Comparison of ENCODE assay signal across 17 mouse cellular contexts in the genomic region with DNA sequence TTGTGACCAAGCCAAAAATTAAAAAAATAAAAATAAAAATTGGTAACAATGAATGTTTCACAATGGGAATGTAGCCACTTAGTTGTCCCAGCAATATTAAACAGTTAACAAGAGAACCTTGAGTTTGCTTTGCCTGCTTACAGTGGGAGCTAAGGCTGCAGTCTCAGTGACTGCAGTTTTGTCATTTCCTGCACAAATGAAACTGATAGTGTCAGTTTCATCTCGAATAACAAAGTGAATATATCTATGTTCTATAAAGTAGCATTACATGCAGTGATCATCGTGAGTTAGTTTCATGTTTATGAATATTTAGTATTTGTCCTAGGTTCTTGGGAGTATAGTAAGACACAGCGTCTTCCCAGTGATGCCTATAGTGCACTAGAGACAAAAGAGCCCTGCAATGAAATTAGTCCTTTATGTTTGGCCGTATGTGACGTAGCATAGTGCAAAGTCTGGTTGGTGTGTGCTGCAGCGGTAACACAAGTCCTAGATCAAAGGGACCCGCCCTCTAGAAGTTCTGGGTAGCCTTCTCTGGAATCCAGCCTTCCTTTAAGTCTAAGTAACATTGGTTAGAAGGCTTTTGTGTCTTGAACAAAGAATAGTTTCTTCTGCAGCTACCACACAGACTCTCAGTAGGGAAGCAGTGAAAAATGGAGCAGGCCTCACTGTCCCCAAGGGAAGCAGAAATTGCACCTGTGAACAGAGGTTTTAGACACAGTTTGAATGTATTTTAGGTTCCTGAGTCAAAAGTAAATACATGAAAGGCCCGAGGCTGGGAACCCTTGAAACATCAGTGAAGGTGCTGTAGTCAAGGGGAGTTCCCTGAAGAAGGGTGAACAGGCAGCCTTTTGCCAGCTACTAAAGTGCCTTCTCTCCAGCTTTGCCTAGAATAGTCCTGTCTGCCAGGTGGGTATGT. TPM values are rescaled to one million over a fixed set of nuclear protein-coding genes. Genes with fewer than 3 reads are reported as not detected.
A peak's percentile ranks its signal among the peaks of the same experiment; 100 is the strongest.
DNase-seq lines count a peak whose midpoint lies in the region; ATAC-seq and TF ChIP-seq lines count a peak whose summit lies in the region.
"Had no signal": no experiment of that assay in that cellular context is flagged by ENCODE, and none has a peak within 500 bp of the region (broad histone marks: within the 10 kb centered on the region; RNA-seq: fewer than 3 reads in every experiment).

No protein-coding gene starts in this region.

- H3K27me3 ChIP-seq in intestine, postnatal 0 days (replicated peaks; ENCODE audit: control insufficient read depth, insufficient read depth, low read length) = no peaks in the 10 kb centered on the region
- no peaks in the 10 kb centered on the region for H3K27me3 ChIP-seq in intestine, embryonic 15.5 days (replicated peaks)
- H3K27me3 ChIP-seq: embryonic facial prominence, embryonic 13.5 days; heart, embryonic 13.5 days; hindbrain, embryonic 13.5 days had no signal

- WGBS in intestine, postnatal 0 days = 66% methylated on average over 8 of the region's 8 CpGs
- 77% methylated on average over 8 of the region's 8 CpGs for WGBS in intestine, embryonic 15.5 days

- peak; percentile 88 for DNase-seq in A20 (ENCODE audit: low read depth, low spot score)
- DNase-seq in ES-E14 (ENCODE audit: low read depth, low spot score) = no peak
- no peak for DNase-seq in gastrocnemius, adult 2 months
- no peak for DNase-seq in adipocyte (ENCODE audit: low spot score)
- DNase-seq in left cerebral cortex, postnatal 36 days (ENCODE audit: low spot score in 2 of 2) = no peak
- DNase-seq: cerebellum, adult 8-10 months; gastrocnemius, postnatal 25 days; layer of hippocampus, postnatal 36 days; liver had no signal

- H3K9me3 ChIP-seq in intestine, postnatal 0 days (ENCODE audit: control insufficient read depth) = no peaks in the 10 kb centered on the region
- H3K9me3 ChIP-seq in intestine, embryonic 15.5 days = no peaks in the 10 kb centered on the region
- H3K9me3 ChIP-seq in ES-E14 (ENCODE audit: control insufficient read depth, insufficient read depth, low read depth, low read length) = no peaks in the 10 kb centered on the region
- H3K9me3 ChIP-seq: embryonic facial prominence, embryonic 13.5 days; heart, embryonic 13.5 days; hindbrain, embryonic 13.5 days had no signal

- H3K36me3 ChIP-seq in intestine, postnatal 0 days (ENCODE audit: control insufficient read depth, insufficient read depth) = no peaks in the 10 kb centered on the region
- no peaks in the 10 kb centered on the region for H3K36me3 ChIP-seq in intestine, embryonic 15.5 days
- no peaks in the 10 kb centered on the region for H3K36me3 ChIP-seq in ES-E14 (ENCODE audit: control insufficient read depth, insufficient read depth, low read length, poor library complexity, severe bottlenecking)
- H3K36me3 ChIP-seq: embryonic facial prominence, embryonic 13.5 days; hindbrain, embryonic 13.5 days had no signal

- no peaks in the 10 kb centered on the region for H3K4me1 ChIP-seq in intestine, postnatal 0 days (replicated peaks; ENCODE audit: control insufficient read depth, insufficient read depth, low read length)
- no peaks in the 10 kb centered on the region for H3K4me1 ChIP-seq in intestine, embryonic 15.5 days (replicated peaks)
- peaks cover 0 to 9% of the 10 kb centered on the region in 2 experiments; a peak in 3 of 4 replicates for H3K4me1 ChIP-seq in ES-E14 (ENCODE audit: control insufficient read depth in 2 of 2, insufficient read depth in 2 of 2, low read length in 2 of 2, poor library complexity in 1 of 2)

- in situ Hi-C loops in ES-E14 (cut with MboI; ENCODE audit: low sequenced_read_pairs in 2 of 2, unreplicated experiment in 2 of 2) = no loop called here

- H3K9ac ChIP-seq in intestine, postnatal 0 days (ENCODE audit: low read depth, low read length) = no peak overlapping the region
- no peak overlapping the region for H3K9ac ChIP-seq in intestine, embryonic 15.5 days
- no peak overlapping the region for H3K9ac ChIP-seq in ES-E14 (ENCODE audit: insufficient read depth, low read depth, low read length, poor library complexity, severe bottlenecking)
- H3K9ac ChIP-seq: embryonic facial prominence, embryonic 13.5 days; heart, embryonic 13.5 days; hindbrain, embryonic 13.5 days had no signal

- peak; percentile 56; the same call in 1 of the 2 replicates for ATAC-seq in intestine, postnatal 0 days
- ATAC-seq in intestine, embryonic 15.5 days = no peak
- ATAC-seq in megakaryocyte, adult 5-6 weeks (ENCODE audit: poor library complexity, severe bottlenecking) = peak; percentile 27; the same call in 1 of the 2 replicates
- ATAC-seq: forebrain, embryonic 14.5 days had no signal

- no peak overlapping the region for H3K4me2 ChIP-seq in intestine, postnatal 0 days (replicated peaks; ENCODE audit: low read depth)
- H3K4me2 ChIP-seq in intestine, embryonic 15.5 days (replicated peaks) = no peak overlapping the region
- H3K4me2 ChIP-seq: embryonic facial prominence, embryonic 13.5 days; heart, embryonic 13.5 days; hindbrain, embryonic 13.5 days; midbrain, embryonic 11.5 days had no signal

- no peak for TF ChIP-seq CTCF in intestine, postnatal 0 days (IDR thresholded peaks at IDR 0.05; ENCODE audit: low read depth)
- no peak for TF ChIP-seq CTCF in gastrocnemius, adult 2 months (IDR thresholded peaks at IDR 0.05)

- no peak overlapping the region for H3K4me3 ChIP-seq in intestine, postnatal 0 days (ENCODE audit: low read depth, low read length)
- H3K4me3 ChIP-seq in intestine, embryonic 15.5 days (replicated peaks) = no peak overlapping the region
- no peak overlapping the region for H3K4me3 ChIP-seq in ES-E14 (ENCODE audit: insufficient read depth in 1 of 2, low read depth in 1 of 2, low read length in 2 of 2, poor library complexity in 1 of 2, severe bottlenecking in 1 of 2)
- H3K4me3 ChIP-seq in gastrocnemius, adult 2 months = no peak overlapping the region
- H3K4me3 ChIP-seq: embryonic facial prominence, embryonic 13.5 days; heart, embryonic 13.5 days; hindbrain, embryonic 13.5 days had no signal

- intact Hi-C loops in gastrocnemius, adult 2 months (cut with DNase I) = no loop called here
- intact Hi-C loops in left cerebral cortex, postnatal 36 days (cut with DNase I) = no loop called here

- no peak overlapping the region for H3K27ac ChIP-seq in intestine, postnatal 0 days (ENCODE audit: low read depth, low read length)
- H3K27ac ChIP-seq in intestine, embryonic 15.5 days = no peak overlapping the region
- peak overlapping the region; percentile 37; the same call in 1 of the 2 replicates for H3K27ac ChIP-seq in ES-E14 (ENCODE audit: insufficient read depth, low read depth, low read length, poor library complexity, severe bottlenecking)
- H3K27ac ChIP-seq in gastrocnemius, adult 2 months = no peak overlapping the region
- H3K27ac ChIP-seq: embryonic facial prominence, embryonic 13.5 days; heart, embryonic 13.5 days; hindbrain, embryonic 13.5 days had no signal

TF ChIP-seq in ES-E14, 5 proteins besides CTCF, POLR2A, EP300 and RAD21:
- TF ChIP-seq CHD2 (IDR thresholded peaks at IDR 0.05; ENCODE audit: low read depth, low read length) (no peak), MAFK (IDR thresholded peaks at IDR 0.05; ENCODE audit: insufficient read depth, low read depth, low read length) (no peak), ZC3H11A (IDR thresholded peaks at IDR 0.05; ENCODE audit: borderline replicate concordance, low read depth, low read length) (no peak), HCFC1 (IDR thresholded peaks at IDR 0.05; ENCODE audit: borderline replicate concordance, insufficient read depth, low read length) (no peak), ZNF384 (IDR thresholded peaks at IDR 0.05; ENCODE audit: low read depth, low read length) (no peak)

RNA-seq across cellular contexts. Expression of gene Sertad2, which starts 10.0 kb away (rescaled TPM):
- polyA plus RNA-seq in intestine, postnatal 0 days (2015; fragmentation: Nextera tagmentation; extraction: Ambion mirVana) = 38.2 and 40.3 TPM in 2 replicates
- polyA plus RNA-seq in intestine, embryonic 15.5 days (2015; fragmentation: Nextera tagmentation; extraction: Ambion mirVana) = 35.6 and 36.9 TPM in 2 replicates
- total RNA-seq in ES-E14 (2012; rRNA removed) = 13.9 and 16.0 TPM in 2 replicates
- total RNA-seq in megakaryocyte, adult 5-6 weeks (2015) = 9.1 and 9.7 TPM in 2 replicates
- total RNA-seq in megakaryocyte, adult 5-6 weeks (2017) = 6.9 and 7.0 TPM in 2 replicates
- 10 to 100 TPM; 10.3 to 13.7 TPM for total RNA-seq in gastrocnemius, adult 2 months (2021)
- total RNA-seq in left cerebral cortex, postnatal 36 days (2021) = 10 to 100 TPM; 20.5 to 21.9 TPM
